Mouse (Mus musculus): ENCODE results near the gene Itpr3.

Itpr3 gene

GRCm38 (mm10) chr17:27038335-27039050 lies 18.6 kb upstream of the Itpr3 start:
- WGBS: 52% methylated on average over 18 of the region's 18 CpGs

GRCm38 (mm10) chr17:27039432-27040102 lies 17.5 kb upstream of the Itpr3 start:
- WGBS: 80% methylated on average over 10 of the region's 10 CpGs

GRCm38 (mm10) chr17:27040304-27041045 lies 16.6 kb upstream of the Itpr3 start:
- WGBS: 42% methylated on average over 20 of the region's 20 CpGs

GRCm38 (mm10) chr17:27041046-27041786 lies 15.9 kb upstream of the Itpr3 start:
- 49% methylated on average over 13 of the region's 13 CpGs for WGBS

- 96% methylated on average over 2 of the region's 2 CpGs for WGBS
These were observed 15.4 kb upstream of the Itpr3 start for GRCm38 (mm10) chr17:27041787-27042055.

GRCm38 (mm10) chr17:27042840-27043239 lies 14.3 kb upstream of the Itpr3 start:
- 73% methylated on average over 6 of the region's 6 CpGs for WGBS

- WGBS: 97% methylated on average over 6 of the region's 6 CpGs
These were observed 11.9 kb upstream of the Itpr3 start for GRCm38 (mm10) chr17:27045164-27045563.

GRCm38 (mm10) chr17:27047762-27048444 lies 9.2 kb upstream of the Itpr3 start:
- 82% methylated on average over 14 of the region's 14 CpGs for WGBS

GRCm38 (mm10) chr17:27048445-27049239 lies 8.5 kb upstream of the Itpr3 start:
- WGBS: 66% methylated on average over 14 of the region's 14 CpGs

- WGBS: 89% methylated on average over 5 of the region's 5 CpGs
These were observed 6.3 kb upstream of the Itpr3 start for GRCm38 (mm10) chr17:27050853-27051252.

GRCm38 (mm10) chr17:27051514-27051913 lies 5.6 kb upstream of the Itpr3 start:
- 39% methylated on average over 11 of the region's 11 CpGs for WGBS

- WGBS: 2% methylated on average over 13 of the region's 13 CpGs
These were observed 934 bp upstream of the Itpr3 start for GRCm38 (mm10) chr17:27056170-27056569.

- 8% methylated on average over 24 of the region's 24 CpGs for WGBS
These were observed 482 bp downstream of the Itpr3 start for GRCm38 (mm10) chr17:27057517-27058055.

- WGBS: 88% methylated on average over 8 of the region's 8 CpGs
These were observed 3.6 kb downstream of the Itpr3 start for GRCm38 (mm10) chr17:27060698-27061097.

GRCm38 (mm10) chr17:27061727-27062126 lies 4.6 kb downstream of the Itpr3 start:
- WGBS: 92% methylated on average over 3 of the region's 3 CpGs

GRCm38 (mm10) chr17:27062684-27063083 lies 5.6 kb downstream of the Itpr3 start:
- WGBS: 96% methylated on average over 7 of the region's 7 CpGs

GRCm38 (mm10) chr17:27063717-27064116 lies 6.6 kb downstream of the Itpr3 start:
- 72% methylated on average over 6 of the region's 6 CpGs for WGBS

GRCm38 (mm10) chr17:27064195-27064594 lies 7.1 kb downstream of the Itpr3 start:
- 84% methylated on average over 2 of the region's 2 CpGs for WGBS

GRCm38 (mm10) chr17:27066065-27066464 lies 9.0 kb downstream of the Itpr3 start:
- WGBS: 91% methylated on average over 7 of the region's 7 CpGs

GRCm38 (mm10) chr17:27069071-27069470 lies 12.0 kb downstream of the Itpr3 start:
- 78% methylated on average over 5 of the region's 5 CpGs for WGBS

All from cerebral cortex, adult 2 months (tissue).